Mouse (Mus musculus) brain, adult 2 months (tissue): ENCODE data around the gene Gm20737.
"Not testable (repeated sequence)": the region's sequence is repeated elsewhere in the genome, so short reads cannot be mapped to it uniquely, and the experiment has no call there.

Source experiments
- DNase-seq: peaks from one replicate; pipeline ENCODE4 v3.0.0; 2011; ENCODE audit warnings: low read depth, low spot score

Gene Gm20737

GRCm38 (mm10) chrY:10535942-10536341 lies at the start of gene Gm20737:
Gm20737 (minus strand) TSS chrY:10536042.
- not testable (repeated sequence) for DNase-seq

GRCm38 (mm10) chrY:10553153-10553552 lies 17.3 kb upstream of the Gm20737 start, which contains the start of gene Gm21775:
Gm21775 (plus strand) TSS chrY:10553453.
- DNase-seq, result not testable (repeated sequence)
